Mouse (Mus musculus) yolk sac, embryonic 10.5 days (tissue): ENCODE results near the gene Fam102b.

Experiments
- DNase-seq: peaks from one replicate; pipeline ENCODE4 v3.0.0-alpha.2; 2017; ENCODE audit warnings: low spot score

Fam102b gene

GRCm38 (mm10) chr3:109027515-109027987 lies at the start of gene Fam102b:
Fam102b (minus strand) TSS chr3:109027607.
- peak; percentile 87 for DNase-seq

GRCm38 (mm10) chr3:109062989-109063388 lies 35.6 kb upstream of the Fam102b start:
- DNase-seq: no peak

GRCm38 (mm10) chr3:109062391-109062790 lies 35.0 kb upstream of the Fam102b start:
- no peak for DNase-seq

GRCm38 (mm10) chr3:109059903-109060302 lies 32.5 kb upstream of the Fam102b start:
- no peak for DNase-seq

GRCm38 (mm10) chr3:109051946-109052331 lies 24.5 kb upstream of the Fam102b start:
- DNase-seq: no peak

- peak; percentile 80 for DNase-seq
Observed at GRCm38 (mm10) chr3:109051056-109051945, 23.9 kb upstream of the Fam102b start.

GRCm38 (mm10) chr3:109047707-109048283 lies 20.4 kb upstream of the Fam102b start:
- no peak for DNase-seq

- no peak for DNase-seq
Observed at GRCm38 (mm10) chr3:109046428-109046827, 19.0 kb upstream of the Fam102b start.

- DNase-seq: no peak
Observed at GRCm38 (mm10) chr3:109043395-109043794, 16.0 kb upstream of the Fam102b start.

GRCm38 (mm10) chr3:109040908-109041307 lies 13.5 kb upstream of the Fam102b start:
- DNase-seq: no peak

GRCm38 (mm10) chr3:109034411-109034810 lies 7.0 kb upstream of the Fam102b start:
- DNase-seq: no peak

- no peak for DNase-seq
Observed at GRCm38 (mm10) chr3:109032306-109032705, 4.9 kb upstream of the Fam102b start.

- peak; percentile 57 for DNase-seq
Observed at GRCm38 (mm10) chr3:109031626-109032025, 4.2 kb upstream of the Fam102b start.

- no peak for DNase-seq
Observed at GRCm38 (mm10) chr3:109030817-109031216, 3.4 kb upstream of the Fam102b start.

GRCm38 (mm10) chr3:109029661-109030060 lies 2.3 kb upstream of the Fam102b start:
- DNase-seq: peak; percentile 60

- peak; percentile 68 for DNase-seq
Observed at GRCm38 (mm10) chr3:109026991-109027470, 376 bp downstream of the Fam102b start.

- DNase-seq: no peak
Observed at GRCm38 (mm10) chr3:109026462-109026990, 881 bp downstream of the Fam102b start.

- DNase-seq: peak; percentile 75
Observed at GRCm38 (mm10) chr3:109025579-109025978, 1.8 kb downstream of the Fam102b start.

GRCm38 (mm10) chr3:109023066-109023465 lies 4.3 kb downstream of the Fam102b start:
- DNase-seq: no peak

- no peak for DNase-seq
Observed at GRCm38 (mm10) chr3:109021720-109022516, 5.5 kb downstream of the Fam102b start.

- DNase-seq: no peak
Observed at GRCm38 (mm10) chr3:109018336-109018735, 9.1 kb downstream of the Fam102b start.

GRCm38 (mm10) chr3:109012595-109012994 lies 14.8 kb downstream of the Fam102b start:
- no peak for DNase-seq
